Mouse (Mus musculus): ENCODE measurements around the gene Pfn4.
"Not testable (repeated sequence)": the region's sequence is repeated elsewhere in the genome, so short reads cannot be mapped to it uniquely, and the experiment has no call there.

Gene Pfn4

GRCm38 (mm10) chr12:4768492-4769332, at the start of gene Pfn4, which contains the start of gene Fam228b:
TSS of gene Pfn4 (plus strand) at chr12:4769022.
TSS of gene Fam228b (minus strand) at chr12:4769267.
- peak; percentile 88 to 94 for DNase-seq (ENCODE audit: low read depth in 2 of 2, low spot score in 2 of 2)

DNA sequence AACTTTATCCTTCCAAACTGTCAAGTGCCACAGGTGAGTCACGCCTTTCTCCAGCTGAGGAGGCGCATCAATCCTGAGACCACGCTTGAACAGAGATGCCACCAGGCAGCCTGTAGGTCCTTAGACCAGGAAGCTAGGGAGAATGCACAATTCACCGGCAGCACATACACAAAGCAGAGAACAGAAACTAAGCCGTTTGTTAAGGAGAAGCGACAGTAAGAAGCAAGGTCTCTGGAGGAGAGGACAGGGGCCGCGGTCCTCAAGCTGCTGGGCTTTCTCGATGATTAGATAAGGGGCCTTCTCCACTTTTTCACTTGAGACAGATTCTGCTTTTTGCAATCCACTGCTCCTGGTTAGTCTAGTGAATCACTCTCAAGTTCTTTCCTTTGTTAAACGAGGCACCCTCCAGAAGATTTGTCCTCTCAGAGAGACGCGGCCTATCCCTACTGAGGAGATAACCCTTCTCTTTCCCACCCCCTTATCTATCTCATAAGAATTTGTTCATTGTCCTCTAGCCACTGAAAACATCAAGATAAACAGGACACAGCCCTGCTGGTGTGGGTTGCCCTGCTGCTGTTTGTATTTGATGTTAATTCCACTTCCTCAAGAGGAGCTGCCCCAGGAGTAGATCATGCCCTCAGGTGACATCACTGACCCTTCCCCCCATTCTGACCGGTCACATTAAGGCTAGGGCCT, 49.6 kb upstream of the Pfn4 start:
- no peak for DNase-seq (ENCODE audit: low read depth in 2 of 2, low spot score in 2 of 2)

GRCm38 (mm10) chr12:4719762-4720754, 48.8 kb upstream of the Pfn4 start:
- DNase-seq (ENCODE audit: low read depth in 2 of 2, low spot score in 2 of 2) = no peak

DNA sequence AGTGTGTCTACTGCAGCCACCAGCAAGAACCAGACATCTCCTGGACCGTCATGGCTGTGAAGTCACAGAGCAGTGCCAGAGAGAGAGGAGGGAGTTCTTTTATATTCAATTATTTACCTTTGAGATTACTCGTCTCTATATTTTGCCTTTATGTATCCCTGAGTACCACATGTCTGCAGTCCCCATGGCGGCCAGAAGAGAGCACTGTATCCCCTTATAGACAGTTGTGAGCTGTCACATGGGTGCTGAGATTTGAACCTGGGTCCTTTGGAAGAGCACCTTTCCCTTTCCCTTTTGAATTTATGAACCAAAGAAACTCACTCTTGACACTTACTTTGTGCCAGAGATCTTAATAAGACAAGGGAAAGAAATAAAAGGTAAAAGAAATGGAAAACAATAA, 39.7 kb upstream of the Pfn4 start:
- no peak for DNase-seq (ENCODE audit: low read depth in 2 of 2, low spot score in 2 of 2)

DNA sequence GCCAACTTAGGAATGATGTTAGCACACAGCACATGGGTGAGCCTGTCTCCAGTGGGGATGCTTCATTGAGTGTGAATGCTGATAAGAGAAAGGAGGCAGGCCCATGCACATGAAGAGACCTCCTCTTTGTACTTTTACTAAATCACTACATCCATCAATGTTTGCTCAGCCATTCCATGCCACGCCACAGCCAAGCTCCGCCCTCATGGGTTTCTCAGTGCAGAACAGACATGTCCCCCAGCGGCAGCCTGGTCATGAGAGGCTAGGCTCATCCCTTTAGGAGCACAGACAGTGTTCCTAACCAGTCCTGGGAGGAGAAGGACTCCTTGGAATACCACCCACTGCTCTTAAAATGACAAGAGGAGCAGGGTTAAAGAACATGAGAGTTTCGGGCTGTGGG, 37.2 kb upstream of the Pfn4 start:
- no peak for DNase-seq (ENCODE audit: low read depth in 2 of 2, low spot score in 2 of 2)

GRCm38 (mm10) chr12:4732332-4732731, 36.5 kb upstream of the Pfn4 start:
- no peak for DNase-seq (ENCODE audit: low read depth in 2 of 2, low spot score in 2 of 2)

- DNase-seq (ENCODE audit: low read depth in 2 of 2, low spot score in 2 of 2) = no peak
These were observed 30.7 kb upstream of the Pfn4 start, which contains the start of gene Fam228a for GRCm38 (mm10) chr12:4738031-4738576. TSS of gene Fam228a (minus strand) at chr12:4738430.

DNA sequence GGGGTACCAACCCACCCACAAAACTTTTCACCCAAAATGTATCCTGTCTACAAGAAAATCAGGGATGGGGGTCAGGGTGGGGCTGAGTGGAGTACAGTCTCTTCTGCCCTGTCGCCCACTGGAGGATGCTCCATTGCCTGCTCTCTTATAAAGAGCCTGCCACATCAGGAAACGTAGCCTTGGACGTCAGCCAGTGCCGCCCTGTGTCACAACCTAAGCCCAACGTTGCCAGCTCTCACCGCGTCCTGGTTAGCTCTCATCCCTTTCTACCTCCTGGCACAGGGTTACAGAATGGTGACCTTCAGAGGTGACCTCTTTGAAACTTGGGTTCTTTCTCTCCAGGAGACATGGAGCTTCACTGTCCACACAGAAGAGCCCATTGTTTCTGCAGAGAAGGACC, 28.0 kb upstream of the Pfn4 start:
- no peak for DNase-seq (ENCODE audit: low read depth in 2 of 2, low spot score in 2 of 2)

GRCm38 (mm10) chr12:4742183-4742582, 26.6 kb upstream of the Pfn4 start:
- no peak for DNase-seq (ENCODE audit: low read depth in 2 of 2, low spot score in 2 of 2)

- no peak for DNase-seq (ENCODE audit: low read depth in 2 of 2, low spot score in 2 of 2)
These were observed 24.3 kb upstream of the Pfn4 start for GRCm38 (mm10) chr12:4744486-4744885.

- not testable (repeated sequence) for DNase-seq (ENCODE audit: low read depth in 2 of 2, low spot score in 2 of 2)
These were observed 14.4 kb upstream of the Pfn4 start for GRCm38 (mm10) chr12:4754451-4754850.

- DNase-seq (ENCODE audit: low read depth in 2 of 2, low spot score in 2 of 2) = no peak
These were observed 11.8 kb upstream of the Pfn4 start for GRCm38 (mm10) chr12:4757060-4757459.

- DNase-seq (ENCODE audit: low read depth in 2 of 2, low spot score in 2 of 2) = no peak
These were observed 506 bp downstream of the Pfn4 start for GRCm38 (mm10) chr12:4769333-4769723.

GRCm38 (mm10) chr12:4774895-4775587, 6.2 kb downstream of the Pfn4 start:
- DNase-seq (ENCODE audit: low read depth in 2 of 2, low spot score in 2 of 2) = peak in 1 of 2 experiments; percentile 3

DNA sequence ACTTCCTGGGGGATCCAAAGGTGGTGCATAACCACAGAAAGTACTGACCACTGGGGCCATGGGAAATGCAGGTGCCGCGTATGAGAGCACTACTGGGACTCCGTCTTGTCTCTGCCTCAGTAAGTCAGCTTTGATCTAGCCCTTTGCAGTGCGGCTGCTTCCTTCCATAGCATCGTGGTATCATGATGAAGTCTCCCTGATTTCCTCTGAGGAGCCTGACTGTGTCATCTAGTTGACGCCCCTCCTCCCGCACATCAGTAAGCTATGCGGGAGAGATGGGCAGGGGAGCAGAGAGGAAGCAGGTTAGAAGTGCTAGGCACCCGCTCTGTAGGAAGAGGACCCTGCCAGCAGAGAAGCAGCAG, 6.7 kb downstream of the Pfn4 start:
- peak in 1 of 2 experiments; percentile 9 for DNase-seq (ENCODE audit: low read depth in 2 of 2, low spot score in 2 of 2)

- no peak for DNase-seq (ENCODE audit: low read depth in 2 of 2, low spot score in 2 of 2)
These were observed 8.9 kb downstream of the Pfn4 start for GRCm38 (mm10) chr12:4777734-4778133.

DNA sequence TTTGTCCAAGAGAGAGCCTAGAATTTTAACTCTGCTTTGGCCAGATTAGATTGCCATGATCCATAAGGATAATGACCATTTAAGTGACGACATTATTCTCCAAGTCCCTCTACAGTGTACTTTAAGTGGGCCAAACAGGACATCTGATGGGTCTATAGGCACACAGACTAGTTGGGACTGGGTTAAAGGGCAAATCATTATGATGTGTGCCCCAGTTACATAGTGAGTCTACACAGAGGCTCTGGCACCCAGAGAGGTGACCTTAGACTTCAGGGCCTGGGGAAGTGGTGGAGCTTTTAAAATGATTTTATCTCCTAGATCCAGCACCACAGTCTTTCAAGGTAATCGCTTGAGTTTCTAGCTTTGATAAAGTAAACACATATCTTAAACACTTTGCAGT, 11.4 kb downstream of the Pfn4 start:
- no peak for DNase-seq (ENCODE audit: low read depth in 2 of 2, low spot score in 2 of 2)

DNA sequence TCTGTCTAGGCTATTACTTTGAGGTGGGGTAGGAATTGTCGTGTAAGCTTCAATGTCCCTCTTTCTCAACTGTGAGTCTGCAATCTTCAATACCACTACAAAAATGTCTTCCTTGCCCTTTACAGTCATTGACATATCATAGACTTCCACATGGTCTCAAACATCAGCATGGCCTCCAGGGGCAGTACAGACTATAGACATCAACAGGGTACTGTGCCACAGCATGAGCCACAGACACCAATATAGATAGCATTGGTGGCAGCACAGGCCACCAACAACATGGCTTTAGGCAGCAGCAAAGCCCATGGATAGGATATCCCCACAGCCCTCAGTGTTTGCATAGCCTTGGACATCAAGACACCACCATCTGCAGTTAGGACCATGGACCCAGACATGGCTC, 12.4 kb downstream of the Pfn4 start:
- DNase-seq (ENCODE audit: low read depth in 2 of 2, low spot score in 2 of 2) = no peak

DNA sequence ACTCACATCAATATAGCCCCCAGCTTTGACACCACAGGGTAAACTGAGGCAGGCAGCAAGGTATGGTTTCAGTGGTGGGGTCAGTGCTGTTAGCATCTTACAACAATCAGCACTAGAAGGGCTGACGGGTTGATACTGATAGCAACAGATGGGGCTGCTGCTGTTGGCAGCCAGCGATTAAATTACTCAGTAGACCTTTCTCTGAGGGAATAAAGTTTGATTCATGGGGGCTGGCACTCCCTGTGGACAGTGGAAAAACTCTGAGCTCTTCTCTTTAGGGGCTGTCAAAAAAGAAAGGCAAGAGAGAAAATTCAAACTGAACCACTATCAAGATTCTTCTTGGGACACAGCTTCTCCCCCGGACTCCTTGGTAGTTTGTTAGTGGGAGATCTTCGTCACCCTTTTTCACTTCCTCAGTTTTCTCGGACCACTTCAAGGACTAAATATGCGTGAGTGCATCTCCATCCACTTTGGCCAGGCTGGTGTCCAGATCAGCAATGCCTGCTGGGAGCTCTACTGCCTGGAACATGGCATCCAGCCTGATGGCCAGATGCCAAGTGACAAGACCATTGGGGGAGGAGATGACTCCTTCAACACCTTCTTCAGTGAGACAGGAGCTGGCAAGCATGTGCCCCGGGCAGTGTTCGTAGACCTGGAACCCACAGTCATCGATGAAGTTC, 13.0 kb downstream of the Pfn4 start:
- not testable (repeated sequence) for DNase-seq (ENCODE audit: low read depth in 2 of 2, low spot score in 2 of 2)

DNA sequence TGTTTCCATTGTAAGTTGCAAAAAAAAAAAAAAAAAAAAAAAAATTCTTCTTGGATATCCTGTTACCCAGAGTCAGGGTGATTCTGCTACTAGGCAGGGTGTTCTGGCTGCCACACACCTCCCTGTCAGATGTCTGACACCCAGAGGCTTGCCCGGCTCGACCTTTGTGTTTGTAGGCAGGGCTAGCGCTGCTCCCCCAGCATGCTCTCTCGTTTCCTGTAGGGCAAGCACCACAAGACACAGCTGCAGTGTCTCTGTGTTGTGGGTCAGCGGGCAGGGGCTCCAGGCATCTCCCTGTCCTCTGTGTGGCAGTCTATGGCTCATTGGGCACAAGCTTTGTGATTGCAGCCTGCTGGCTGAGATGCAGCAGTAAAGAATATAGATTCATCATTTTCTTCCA, 14.8 kb downstream of the Pfn4 start:
- DNase-seq (ENCODE audit: low read depth in 2 of 2, low spot score in 2 of 2) = no peak

All from CD8-positive naive resting alpha-beta T cell, adult 2 months (primary cell).